Mouse (Mus musculus) forebrain, postnatal 0 days (tissue): ENCODE measurements around the gene Tnfrsf4. TPM values are rescaled to one million over a fixed set of nuclear protein-coding genes. Genes with fewer than 3 reads are reported as not detected.

Experiments
- ATAC-seq: fragments of 200-750 bp; cut with Nextera tagmentation; 2 replicates; pipeline ENCODE4 v1.8.0; 2017; ENCODE audit warnings: mild to moderate bottlenecking, moderate library complexity
- DNase-seq: peaks from one replicate; pipeline ENCODE4 v3.0.0-alpha.2; 2015
- H3K27ac ChIP-seq: fragments of 300-500 bp; sonication (generic); 2 replicates; pipeline ENCODE4 v1.5.1; 2014; ENCODE audit warnings: low read depth, mild to moderate bottlenecking, antibody characterized with exemption, low read length, moderate library complexity, mixed read lengths
- H3K27me3 ChIP-seq: fragments of 300-500 bp; sonication (generic); 2 replicates; pipeline ENCODE4 v1.6.1; 2014; ENCODE audit warnings: mild to moderate bottlenecking, low read length, mixed read lengths; ENCODE audit not compliant: insufficient read depth
- H3K36me3 ChIP-seq: fragments of 300-500 bp; sonication (generic); 2 replicates; pipeline ENCODE4 v1.6.1; 2014; ENCODE audit warnings: mild to moderate bottlenecking, moderate library complexity; ENCODE audit not compliant: insufficient read depth
- H3K4me1 ChIP-seq: fragments of 300-500 bp; sonication (generic); 2 replicates; pipeline ENCODE4 v1.6.1; 2014; ENCODE audit warnings: antibody characterized with exemption; ENCODE audit not compliant: insufficient read depth
- H3K4me2 ChIP-seq: fragments of 300-500 bp; sonication (generic); 2 replicates; pipeline ENCODE4 v1.6.1; 2014; ENCODE audit warnings: low read depth, mild to moderate bottlenecking, moderate library complexity
- H3K4me3 ChIP-seq: fragments of 300-500 bp; sonication (generic); 2 replicates; pipeline ENCODE4 v1.5.1; 2014; ENCODE audit warnings: low read depth, low read length, mixed read lengths
- H3K9ac ChIP-seq: fragments of 300-500 bp; sonication (generic); 2 replicates; pipeline ENCODE4 v1.6.1; 2014; ENCODE audit warnings: mild to moderate bottlenecking
- H3K9me3 ChIP-seq: fragments of 300-500 bp; sonication (generic); 2 replicates; pipeline ENCODE4 v1.6.1; 2016; ENCODE audit warnings: low read length
- CTCF ChIP-seq: sonication (generic); IDR thresholded peaks from 2 replicates; pipeline ENCODE4 v1.5.1; 2016; ENCODE audit warnings: antibody characterized with exemption, control low read depth, low read depth
- WGBS: fragments of 180-500 bp; shearing (Covaris S2); extraction: QIAGEN DNeasy Blood & Tissue Kit; methylation state at CpG from one replicate; pipeline ENCODE4 v1.1.7; 2014; 5-methylcytosine and 5-hydroxymethylcytosine counted together
- polyA plus RNA-seq: library from polyadenylated mRNA; unstranded; fragments of >200 nt; fragmentation: Nextera tagmentation; extraction: Ambion mirVana; gene quantifications from 2 replicates; pipeline ENCODE4 v1.2.1, GENCODE M21; 2015
- total RNA-seq: library from RNA; depleted of rRNA; stranded (reverse); fragments of >200 nt; gene quantifications from 2 replicates; pipeline ENCODE4 v1.2.3, GENCODE M21; 2014

Gene Tnfrsf4
- total and polyA plus RNA-seq, 2 experiments from 2014 or later: 0.40 to 0.48 TPM

DNA sequence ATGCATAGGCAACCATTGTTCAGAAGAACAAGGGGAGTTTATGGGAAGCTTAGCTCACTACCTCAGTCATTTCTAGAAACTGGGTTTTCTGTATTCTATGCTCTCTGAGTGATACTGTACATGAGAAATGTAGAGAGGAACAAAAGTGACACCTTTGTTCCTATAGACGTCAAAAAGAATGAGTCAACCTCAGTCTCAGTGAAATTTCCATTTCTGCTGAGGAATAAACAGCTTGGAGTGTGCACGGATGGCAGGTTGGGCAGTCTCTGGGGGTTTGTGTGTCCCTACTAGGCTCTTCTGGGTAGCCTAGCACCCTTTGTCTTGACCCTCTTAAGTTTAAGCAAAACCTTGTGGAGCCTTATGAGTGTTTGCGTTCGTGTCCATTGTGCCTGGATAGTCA lies 5.3 kb upstream of the Tnfrsf4 start:
- H3K36me3 ChIP-seq: peaks cover 82% of the 10 kb centered on the region
- no peak for DNase-seq
- ATAC-seq: no peak
- H3K9me3 ChIP-seq: no peaks in the 10 kb centered on the region
- no peaks in the 10 kb centered on the region for H3K4me1 ChIP-seq
- no peak for TF ChIP-seq CTCF
- no peaks in the 10 kb centered on the region for H3K27me3 ChIP-seq
- no peak overlapping the region for H3K4me3 ChIP-seq
- H3K4me2 ChIP-seq: no peak overlapping the region
- H3K9ac ChIP-seq: no peak overlapping the region
- no peak overlapping the region for H3K27ac ChIP-seq
- WGBS: 98% methylated on average over 4 of the region's 4 CpGs

DNA sequence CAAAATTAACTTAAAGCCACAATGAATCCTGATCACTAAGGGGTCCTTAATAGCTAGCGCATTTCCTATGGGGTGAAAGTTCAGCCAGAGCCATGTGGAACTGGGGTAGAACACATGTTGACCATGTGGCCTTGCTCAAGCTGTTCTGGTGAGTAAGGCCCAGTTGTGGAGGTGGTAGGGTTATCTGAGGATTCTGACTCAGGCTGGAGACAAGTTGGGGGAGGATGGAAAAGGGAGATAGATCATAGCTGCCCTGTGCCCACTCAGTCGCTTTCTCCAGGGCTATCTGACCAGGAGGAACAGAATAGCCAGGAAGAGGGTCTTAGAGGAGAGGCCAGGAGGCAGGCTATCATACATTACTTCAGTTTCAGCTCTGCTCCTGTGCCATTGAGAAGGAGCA lies 793 bp downstream of the Tnfrsf4 start:
- Histone ChIP-seq H3K9ac (no peak overlapping the region), H3K4me1 (no peaks in the 10 kb centered on the region), H3K9me3 (no peaks in the 10 kb centered on the region), H3K4me2 (no peak overlapping the region), H3K27me3 (no peaks in the 10 kb centered on the region), H3K4me3 (no peak overlapping the region), H3K36me3 (peaks cover 44% of the 10 kb centered on the region), H3K27ac (no peak overlapping the region)
- TF ChIP-seq CTCF: no peak
- no peak for ATAC-seq
- no peak for DNase-seq
- 88% methylated on average over 2 of the region's 2 CpGs for WGBS

DNA sequence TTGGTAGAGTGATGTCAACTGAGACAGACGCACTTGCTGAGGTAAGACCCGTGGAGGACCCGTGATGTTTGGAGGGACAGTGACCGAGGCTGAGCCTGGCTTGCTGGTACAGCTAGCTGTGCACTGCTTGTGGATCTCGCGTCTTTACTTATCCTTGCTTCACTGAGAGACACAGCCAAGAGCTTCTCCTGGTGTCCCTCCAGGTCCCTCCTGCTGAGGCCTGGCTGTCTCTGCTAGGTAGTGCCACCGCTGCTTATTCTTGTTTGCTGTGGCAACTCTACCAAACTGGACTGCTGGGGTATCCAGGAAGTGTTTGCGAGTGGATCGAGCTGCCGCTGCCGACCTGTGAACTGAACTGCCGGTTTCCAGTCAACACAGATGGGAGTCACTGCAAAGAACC lies 6.1 kb downstream of the Tnfrsf4 start:
- Histone ChIP-seq H3K4me2 (no peak overlapping the region), H3K9me3 (no peaks in the 10 kb centered on the region), H3K36me3 (0 out of 2 replicates have a peak, but pooled peaks cover 7% of the 10 kb centered on the region), H3K4me3 (no peak overlapping the region), H3K4me1 (no peaks in the 10 kb centered on the region), H3K27ac (no peak overlapping the region), H3K27me3 (no peaks in the 10 kb centered on the region), H3K9ac (no peak overlapping the region)
- TF ChIP-seq CTCF: no peak
- DNase-seq (no peak), ATAC-seq (no peak)
- 90% methylated on average over 12 of the region's 12 CpGs for WGBS

DNA sequence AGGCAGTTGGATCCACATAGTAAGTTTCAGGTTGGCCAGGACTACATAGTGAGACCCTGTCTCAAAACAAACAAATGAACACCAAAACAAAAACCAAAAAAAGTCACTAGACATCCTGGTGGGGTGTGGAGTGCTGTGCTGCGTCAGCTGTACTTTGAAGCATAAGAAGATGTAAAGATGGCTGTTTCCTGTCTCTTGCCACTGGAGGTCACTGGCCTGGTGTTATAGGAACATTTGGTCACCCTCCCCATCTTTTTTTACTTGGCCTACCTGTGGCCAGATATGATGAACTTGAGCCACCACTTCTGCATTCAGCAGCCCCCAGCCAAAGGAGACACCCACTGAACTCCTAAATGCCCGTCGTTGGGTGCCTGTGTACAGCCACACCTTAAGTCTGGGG lies 7.7 kb downstream of the Tnfrsf4 start:
- no peak overlapping the region for H3K27ac ChIP-seq
- ATAC-seq: no peak
- no peak for DNase-seq
- no peaks in the 10 kb centered on the region for H3K36me3 ChIP-seq
- TF ChIP-seq CTCF: no peak
- no peaks in the 10 kb centered on the region for H3K27me3 ChIP-seq
- WGBS: 87% methylated on average over 3 of the region's 3 CpGs
- H3K9ac ChIP-seq: no peak overlapping the region
- no peak overlapping the region for H3K4me2 ChIP-seq
- no peaks in the 10 kb centered on the region for H3K9me3 ChIP-seq
- no peak overlapping the region for H3K4me3 ChIP-seq
- H3K4me1 ChIP-seq: no peaks in the 10 kb centered on the region

DNA sequence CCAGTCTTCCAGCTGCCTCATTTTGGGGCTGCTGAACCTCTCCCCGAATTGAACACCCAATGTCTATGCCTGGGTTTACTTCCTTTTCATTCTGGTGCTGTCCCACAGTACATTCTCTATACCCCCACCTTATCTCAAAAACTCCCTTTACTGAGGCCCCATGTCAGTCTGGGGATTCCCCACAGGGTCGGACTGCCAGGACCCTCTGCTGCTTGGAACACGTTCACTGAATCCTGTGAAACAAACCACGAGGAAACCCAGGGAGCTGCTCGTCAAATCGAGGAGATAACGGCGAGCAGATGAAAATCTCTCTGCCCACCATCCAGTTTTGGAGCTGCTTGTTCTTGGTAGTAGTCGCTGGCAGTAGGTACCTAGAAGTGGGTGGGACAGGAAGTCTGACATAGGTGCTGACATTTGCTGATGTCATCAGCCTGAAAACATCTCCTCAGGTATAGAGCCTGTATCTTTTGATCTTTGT lies 8.3 kb downstream of the Tnfrsf4 start:
- no peak for DNase-seq
- no peaks in the 10 kb centered on the region for H3K9me3 ChIP-seq
- H3K27me3 ChIP-seq: no peaks in the 10 kb centered on the region
- H3K4me1 ChIP-seq: no peaks in the 10 kb centered on the region
- ATAC-seq: no peak
- H3K4me3 ChIP-seq: no peak overlapping the region
- TF ChIP-seq CTCF: no peak
- no peak overlapping the region for H3K4me2 ChIP-seq
- no peak overlapping the region for H3K27ac ChIP-seq
- H3K36me3 ChIP-seq: no peaks in the 10 kb centered on the region
- WGBS: 88% methylated on average over 9 of the region's 9 CpGs
- H3K9ac ChIP-seq: no peak overlapping the region

DNA sequence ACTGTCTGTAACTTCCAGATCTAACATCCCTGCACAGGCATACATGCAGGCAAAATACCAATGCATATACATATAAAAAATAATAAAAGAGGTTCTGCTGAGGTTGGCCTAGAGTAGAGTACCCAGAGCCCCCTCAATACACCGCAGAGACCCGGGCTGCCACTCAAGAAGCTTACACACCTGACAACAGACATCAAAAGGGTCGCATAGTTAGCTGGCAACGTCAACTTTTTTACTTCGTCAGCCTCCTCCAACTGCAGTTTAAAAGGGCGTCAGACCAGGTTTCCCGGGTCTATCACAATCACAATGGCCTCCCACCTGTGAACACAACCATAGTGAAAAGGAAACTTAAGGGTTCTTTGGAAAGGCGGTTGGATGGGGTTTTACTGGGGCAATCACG lies 9.9 kb downstream of the Tnfrsf4 start:
- H3K4me3 ChIP-seq: no peak overlapping the region
- no peaks in the 10 kb centered on the region for H3K27me3 ChIP-seq
- DNase-seq: no peak
- H3K4me1 ChIP-seq: no peaks in the 10 kb centered on the region
- no peaks in the 10 kb centered on the region for H3K9me3 ChIP-seq
- WGBS: 78% methylated on average over 9 of the region's 9 CpGs
- no peak for TF ChIP-seq CTCF
- H3K4me2 ChIP-seq: no peak overlapping the region
- H3K27ac ChIP-seq: no peak overlapping the region
- H3K9ac ChIP-seq: no peak overlapping the region
- no peak for ATAC-seq
- peaks cover 3% of the 10 kb centered on the region; the same call in 1 of the 2 replicates for H3K36me3 ChIP-seq

DNA sequence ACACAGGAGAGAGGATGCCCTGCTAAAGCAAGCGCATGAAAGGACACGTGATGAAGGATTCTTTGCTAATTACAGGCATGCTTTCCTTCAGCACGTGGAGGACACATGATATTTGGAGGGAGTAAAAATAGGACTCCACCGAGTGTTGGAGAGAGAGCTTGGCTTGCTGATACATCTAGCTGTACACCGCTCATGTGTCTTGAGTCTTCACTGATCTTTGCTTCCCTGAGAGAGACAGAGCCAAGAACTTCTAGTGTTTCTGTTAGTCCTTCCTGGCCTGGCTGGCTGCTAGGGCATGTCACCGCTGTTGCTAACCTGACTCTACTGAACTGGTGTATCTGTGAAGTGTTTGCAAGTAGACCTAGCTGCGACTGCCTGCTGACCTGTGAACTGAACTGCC lies 10.5 kb downstream of the Tnfrsf4 start:
- Histone ChIP-seq H3K4me3 (no peak overlapping the region), H3K27me3 (no peaks in the 10 kb centered on the region), H3K4me2 (no peak overlapping the region), H3K27ac (no peak overlapping the region), H3K36me3 (peaks cover 3% of the 10 kb centered on the region; the same call in 1 of the 2 replicates), H3K9ac (no peak overlapping the region), H3K9me3 (no peaks in the 10 kb centered on the region), H3K4me1 (no peaks in the 10 kb centered on the region)
- no peak for TF ChIP-seq CTCF
- no peak for DNase-seq
- 91% methylated on average over 7 of the region's 7 CpGs for WGBS
- no peak for ATAC-seq
